Mouse (Mus musculus) stomach, postnatal 0 days (tissue): ENCODE measurements around the gene Tnr. TPM values are rescaled to one million over a fixed set of nuclear protein-coding genes. Genes with fewer than 3 reads are reported as not detected.

Source experiments
- ATAC-seq: fragments of 200-750 bp; cut with Nextera tagmentation; 2 replicates; pipeline ENCODE4 v1.8.0; 2017; ENCODE audit not compliant: low FRiP score, low TSS enrichment
- DNase-seq: peaks from one replicate; pipeline ENCODE4 v3.0.0-alpha.2; 2016; ENCODE audit warnings: low spot score
- H3K27ac ChIP-seq: fragments of 300-500 bp; sonication (generic); replicated peaks from 2 replicates; pipeline ENCODE4 v1.5.1; 2014; ENCODE audit warnings: mild to moderate bottlenecking, control low read depth
- H3K27me3 ChIP-seq: fragments of 300-500 bp; sonication (generic); 2 replicates; pipeline ENCODE4 v1.6.1; 2014; ENCODE audit warnings: low read length; ENCODE audit not compliant: control insufficient read depth, insufficient read depth
- H3K36me3 ChIP-seq: fragments of 300-500 bp; sonication (generic); 2 replicates; pipeline ENCODE4 v1.6.1; 2014; ENCODE audit warnings: low read length, mixed read lengths; ENCODE audit not compliant: control insufficient read depth, insufficient read depth
- H3K4me1 ChIP-seq: fragments of 300-500 bp; sonication (generic); replicated peaks from 2 replicates; pipeline ENCODE4 v1.6.1; 2014; ENCODE audit warnings: antibody characterized with exemption; ENCODE audit not compliant: control insufficient read depth, insufficient read depth
- H3K4me2 ChIP-seq: fragments of 300-500 bp; sonication (generic); replicated peaks from 2 replicates; pipeline ENCODE4 v1.6.1; 2014; ENCODE audit warnings: low read depth, mild to moderate bottlenecking, control low read depth, moderate library complexity
- H3K4me3 ChIP-seq: fragments of 300-500 bp; sonication (generic); 2 replicates; pipeline ENCODE4 v1.5.1; 2014; ENCODE audit warnings: low read depth, low read length, control low read depth
- H3K9ac ChIP-seq: fragments of 300-500 bp; sonication (generic); 2 replicates; pipeline ENCODE4 v1.6.1; 2014; ENCODE audit warnings: mild to moderate bottlenecking, low read length, control low read depth, mixed read lengths
- H3K9me3 ChIP-seq: fragments of 300-500 bp; sonication (generic); 2 replicates; pipeline ENCODE4 v1.6.1; 2016; ENCODE audit warnings: low read length; ENCODE audit not compliant: control insufficient read depth
- CTCF ChIP-seq: IDR thresholded peaks from 2 replicates; pipeline ENCODE4 v1.5.1; 2016; ENCODE audit warnings: antibody characterized with exemption, low read depth, mild to moderate bottlenecking, moderate library complexity
- EP300 ChIP-seq: optimal IDR thresholded peaks from 2 replicates; pipeline ENCODE3; 2016; ENCODE audit warnings: antibody characterized with exemption
- WGBS: fragments of 180-500 bp; shearing (Covaris S2); extraction: QIAGEN DNeasy Blood & Tissue Kit; methylation state at CpG from one replicate; pipeline ENCODE4 v1.1.7; 2014; 5-methylcytosine and 5-hydroxymethylcytosine counted together
- polyA plus RNA-seq: library from polyadenylated mRNA; unstranded; fragments of >200 nt; fragmentation: Nextera tagmentation; extraction: Ambion mirVana; gene quantifications from 2 replicates; pipeline ENCODE4 v1.2.1, GENCODE M21; 2015

The Tnr gene
- polyA plus RNA-seq, 1 experiment from 2014 or later: 0.10 TPM

- no peaks in the 10 kb centered on the region for H3K27me3 ChIP-seq
- 44% methylated on average over 4 of the region's 4 CpGs for WGBS
- H3K9me3 ChIP-seq: no peaks in the 10 kb centered on the region
- no peaks in the 10 kb centered on the region for H3K4me1 ChIP-seq
- DNase-seq: no peak
- ATAC-seq: no peak
- TF ChIP-seq CTCF (no peak), EP300 (no peak)
- no peak overlapping the region for H3K4me2 ChIP-seq
- H3K36me3 ChIP-seq: no peaks in the 10 kb centered on the region
- no peak overlapping the region for H3K9ac ChIP-seq
- H3K4me3 ChIP-seq: no peak overlapping the region
- H3K27ac ChIP-seq: no peak overlapping the region
Measured at GRCm38 (mm10) chr1:159532841-159533569, 9.4 kb downstream of the Tnr start.

GRCm38 (mm10) chr1:159535582-159535981 lies 12.0 kb downstream of the Tnr start:
- Histone ChIP-seq H3K9ac (no peak overlapping the region), H3K9me3 (no peaks in the 10 kb centered on the region), H3K27me3 (no peaks in the 10 kb centered on the region), H3K4me2 (no peak overlapping the region), H3K4me1 (no peaks in the 10 kb centered on the region), H3K27ac (no peak overlapping the region), H3K4me3 (no peak overlapping the region), H3K36me3 (no peaks in the 10 kb centered on the region)
- TF ChIP-seq EP300 (no peak), CTCF (no peak)
- no peak for ATAC-seq
- WGBS: 10% methylated on average over 4 of the region's 4 CpGs
- no peak for DNase-seq

GRCm38 (mm10) chr1:159537541-159537940 lies 14.0 kb downstream of the Tnr start:
- DNase-seq: no peak
- Histone ChIP-seq H3K36me3 (no peaks in the 10 kb centered on the region), H3K27me3 (no peaks in the 10 kb centered on the region), H3K4me1 (no peaks in the 10 kb centered on the region), H3K9ac (no peak overlapping the region), H3K9me3 (no peaks in the 10 kb centered on the region), H3K4me3 (no peak overlapping the region), H3K4me2 (no peak overlapping the region), H3K27ac (no peak overlapping the region)
- ATAC-seq: no peak
- TF ChIP-seq EP300: no peak
- TF ChIP-seq CTCF: no peak

- Histone ChIP-seq H3K27me3 (no peaks in the 10 kb centered on the region), H3K4me3 (no peak overlapping the region), H3K36me3 (no peaks in the 10 kb centered on the region), H3K9me3 (no peaks in the 10 kb centered on the region), H3K9ac (no peak overlapping the region), H3K4me2 (no peak overlapping the region), H3K4me1 (no peaks in the 10 kb centered on the region), H3K27ac (no peak overlapping the region)
- WGBS: 36% methylated on average over 7 of the region's 7 CpGs
- no peak for TF ChIP-seq CTCF
- no peak for TF ChIP-seq EP300
- no peak for ATAC-seq
- no peak for DNase-seq
Measured at GRCm38 (mm10) chr1:159538076-159538475, 14.5 kb downstream of the Tnr start.

- no peak overlapping the region for H3K9ac ChIP-seq
- H3K4me1 ChIP-seq: no peaks in the 10 kb centered on the region
- no peak overlapping the region for H3K4me3 ChIP-seq
- no peak overlapping the region for H3K27ac ChIP-seq
- no peak for TF ChIP-seq CTCF
- no peak for TF ChIP-seq EP300
- no peak overlapping the region for H3K4me2 ChIP-seq
- H3K9me3 ChIP-seq: no peaks in the 10 kb centered on the region
- DNase-seq: no peak
- no peak for ATAC-seq
- no peaks in the 10 kb centered on the region for H3K27me3 ChIP-seq
- no peaks in the 10 kb centered on the region for H3K36me3 ChIP-seq
- WGBS: 61% methylated on average over 9 of the region's 9 CpGs
Measured at GRCm38 (mm10) chr1:159545470-159546145, 22.0 kb downstream of the Tnr start.

- Histone ChIP-seq H3K27ac (no peak overlapping the region), H3K9ac (no peak overlapping the region), H3K4me3 (no peak overlapping the region), H3K9me3 (no peaks in the 10 kb centered on the region), H3K27me3 (no peaks in the 10 kb centered on the region), H3K4me1 (no peaks in the 10 kb centered on the region), H3K4me2 (no peak overlapping the region), H3K36me3 (no peaks in the 10 kb centered on the region)
- 74% methylated on average over 10 of the region's 10 CpGs for WGBS
- no peak for DNase-seq
- TF ChIP-seq CTCF (no peak), EP300 (no peak)
- no peak for ATAC-seq
Measured at GRCm38 (mm10) chr1:159551036-159551435, 27.5 kb downstream of the Tnr start.
